Mouse (Mus musculus) kidney, postnatal 14 days (tissue): Measurements from ENCODE around the gene Usp48.
"Not testable (repeated sequence)": the region's sequence is repeated elsewhere in the genome, so short reads cannot be mapped to it uniquely, and the experiment has no call there.

Experiments
- DNase-seq: peaks from one replicate; pipeline ENCODE4 v3.0.0; 2022; ENCODE audit warnings: mixed read lengths

The Usp48 gene

GRCm38 (mm10) chr4:137593601-137594495, at the start of gene Usp48:
Usp48 (plus strand) TSS chr4:137593755.
- DNase-seq = peak; percentile 99

GRCm38 (mm10) chr4:137545568-137545967, 48.0 kb upstream of the Usp48 start:
- peak; percentile 53 for DNase-seq

GRCm38 (mm10) chr4:137546003-137546525, 47.5 kb upstream of the Usp48 start:
- peak; percentile 49 for DNase-seq

GRCm38 (mm10) chr4:137553466-137553865, 40.1 kb upstream of the Usp48 start:
- no peak for DNase-seq

- no peak for DNase-seq
These were observed 36.8 kb upstream of the Usp48 start for GRCm38 (mm10) chr4:137556673-137557210.

GRCm38 (mm10) chr4:137569873-137570272, 23.7 kb upstream of the Usp48 start:
- DNase-seq = no peak

- no peak for DNase-seq
These were observed 19.1 kb upstream of the Usp48 start, which contains the start of gene Ldlrad2 for GRCm38 (mm10) chr4:137574469-137574868. Ldlrad2 (minus strand) TSS chr4:137574569.

GRCm38 (mm10) chr4:137577486-137577885, 16.1 kb upstream of the Usp48 start:
- DNase-seq = no peak

- peak; percentile 71 for DNase-seq
These were observed 15.2 kb upstream of the Usp48 start for GRCm38 (mm10) chr4:137578181-137578845.

GRCm38 (mm10) chr4:137579789-137580188, 13.8 kb upstream of the Usp48 start:
- DNase-seq = peak; percentile 45

GRCm38 (mm10) chr4:137580299-137580698, 13.3 kb upstream of the Usp48 start:
- DNase-seq = no peak

GRCm38 (mm10) chr4:137581815-137582214, 11.7 kb upstream of the Usp48 start:
- no peak for DNase-seq

- DNase-seq = not testable (repeated sequence)
These were observed 4.5 kb upstream of the Usp48 start for GRCm38 (mm10) chr4:137589095-137589494.

- DNase-seq = no peak
These were observed 4.0 kb upstream of the Usp48 start for GRCm38 (mm10) chr4:137589586-137589985.

- no peak for DNase-seq
These were observed 2.6 kb upstream of the Usp48 start for GRCm38 (mm10) chr4:137590961-137591360.

- DNase-seq = no peak
These were observed 1.1 kb downstream of the Usp48 start for GRCm38 (mm10) chr4:137594496-137595270.

GRCm38 (mm10) chr4:137597098-137597630, 3.6 kb downstream of the Usp48 start:
- DNase-seq = no peak

GRCm38 (mm10) chr4:137598577-137598976, 5.0 kb downstream of the Usp48 start:
- no peak for DNase-seq

- no peak for DNase-seq
These were observed 10.1 kb downstream of the Usp48 start for GRCm38 (mm10) chr4:137603449-137604171.

GRCm38 (mm10) chr4:137607023-137607422, 13.5 kb downstream of the Usp48 start:
- DNase-seq = no peak

- no peak for DNase-seq
These were observed 15.7 kb downstream of the Usp48 start for GRCm38 (mm10) chr4:137609281-137609680.

GRCm38 (mm10) chr4:137609702-137610101, 16.1 kb downstream of the Usp48 start:
- DNase-seq = no peak
